Mouse (Mus musculus) kidney, embryonic 15.5 days (tissue): Measurements from ENCODE around the gene Stk38l. TPM values are rescaled to one million over a fixed set of nuclear protein-coding genes. Genes with fewer than 3 reads are reported as not detected.
"Not testable (repeated sequence)": the region's sequence is repeated elsewhere in the genome, so short reads cannot be mapped to it uniquely, and the experiment has no call there.

Experiments
- ATAC-seq: fragments of 200-750 bp; cut with Nextera tagmentation; replicated peaks from 2 replicates; pipeline ENCODE4 v1.8.0; 2017; ENCODE audit warnings: moderate TSS enrichment; ENCODE audit not compliant: low FRiP score
- H3K27ac ChIP-seq: fragments of 300-500 bp; sonication (generic); 2 replicates; pipeline ENCODE4 v1.5.1; 2015; ENCODE audit warnings: mild to moderate bottlenecking, inconsistent platforms
- H3K27me3 ChIP-seq: fragments of 300-500 bp; sonication (generic); 2 replicates; pipeline ENCODE4 v1.6.1; 2015; ENCODE audit warnings: inconsistent platforms
- H3K36me3 ChIP-seq: fragments of 300-500 bp; sonication (generic); 2 replicates; pipeline ENCODE4 v1.6.1; 2015; ENCODE audit warnings: inconsistent platforms
- H3K4me1 ChIP-seq: fragments of 300-500 bp; sonication (generic); 2 replicates; pipeline ENCODE4 v1.6.1; 2015; ENCODE audit warnings: inconsistent platforms
- H3K4me2 ChIP-seq: fragments of 300-500 bp; sonication (generic); 2 replicates; pipeline ENCODE4 v1.6.1; 2015; ENCODE audit warnings: moderate library complexity, mild to moderate bottlenecking, inconsistent platforms
- H3K4me3 ChIP-seq: fragments of 300-500 bp; sonication (generic); replicated peaks from 2 replicates; pipeline ENCODE4 v1.5.1; 2015; ENCODE audit warnings: mild to moderate bottlenecking, inconsistent platforms
- H3K9ac ChIP-seq: fragments of 300-500 bp; sonication (generic); 2 replicates; pipeline ENCODE4 v1.6.1; 2015; ENCODE audit warnings: mild to moderate bottlenecking, inconsistent platforms
- H3K9me3 ChIP-seq: fragments of 300-500 bp; sonication (generic); replicated peaks from 2 replicates; pipeline ENCODE4 v1.6.1; 2016; ENCODE audit warnings: inconsistent platforms
- WGBS: fragments of 180-500 bp; shearing (Covaris S2); methylation state at CpG from one replicate; pipeline ENCODE4 v1.1.7; 2015; ENCODE audit warnings: mixed read lengths; 5-methylcytosine and 5-hydroxymethylcytosine counted together
- polyA plus RNA-seq: library from polyadenylated mRNA; unstranded; fragments of >200 nt; fragmentation: Nextera tagmentation; extraction: Ambion mirVana; gene quantifications from 2 replicates; pipeline ENCODE4 v1.2.1, GENCODE M21; 2015

Stk38l gene
- polyA plus RNA-seq, 1 experiment from 2014 or later, result 16.0 TPM

GRCm38 (mm10) chr6:146759027-146759426 is 34.2 kb downstream of the Stk38l start:
- no peak overlapping the region for H3K27ac ChIP-seq
- no peaks in the 10 kb centered on the region for H3K27me3 ChIP-seq
- no peaks in the 10 kb centered on the region for H3K9me3 ChIP-seq
- no peaks in the 10 kb centered on the region for H3K4me1 ChIP-seq
- peaks cover 4% of the 10 kb centered on the region; the same call in 1 of the 2 replicates for H3K36me3 ChIP-seq
- ATAC-seq, result no peak
- no peak overlapping the region for H3K4me3 ChIP-seq
- WGBS, result 92% methylated on average over 2 of the region's 2 CpGs
- no peak overlapping the region for H3K9ac ChIP-seq
- no peak overlapping the region for H3K4me2 ChIP-seq

GRCm38 (mm10) chr6:146760022-146760421 is 35.2 kb downstream of the Stk38l start:
- no peak for ATAC-seq
- Histone ChIP-seq H3K4me2 (no peak overlapping the region), H3K27me3 (no peaks in the 10 kb centered on the region), H3K36me3 (peaks cover 4% of the 10 kb centered on the region; the same call in 1 of the 2 replicates), H3K4me1 (no peaks in the 10 kb centered on the region), H3K9me3 (no peaks in the 10 kb centered on the region), H3K27ac (no peak overlapping the region), H3K9ac (no peak overlapping the region), H3K4me3 (no peak overlapping the region)
- WGBS, result 95% methylated on average over 2 of the region's 2 CpGs

- no peaks in the 10 kb centered on the region for H3K9me3 ChIP-seq
- no peak for ATAC-seq
- H3K4me3 ChIP-seq, result no peak overlapping the region
- peaks cover 4% of the 10 kb centered on the region; the same call in 1 of the 2 replicates for H3K36me3 ChIP-seq
- no peak overlapping the region for H3K27ac ChIP-seq
- WGBS, result 72% methylated on average over 4 of the region's 4 CpGs
- no peaks in the 10 kb centered on the region for H3K27me3 ChIP-seq
- no peak overlapping the region for H3K4me2 ChIP-seq
- no peak overlapping the region for H3K9ac ChIP-seq
- H3K4me1 ChIP-seq, result no peaks in the 10 kb centered on the region
These were observed 35.9 kb downstream of the Stk38l start for GRCm38 (mm10) chr6:146760736-146761135.

GRCm38 (mm10) chr6:146762264-146762898 is 37.6 kb downstream of the Stk38l start:
- no peak overlapping the region for H3K4me3 ChIP-seq
- no peak overlapping the region for H3K9ac ChIP-seq
- H3K27ac ChIP-seq, result no peak overlapping the region
- H3K36me3 ChIP-seq, result peaks cover 13% of the 10 kb centered on the region
- ATAC-seq, result no peak
- H3K27me3 ChIP-seq, result no peaks in the 10 kb centered on the region
- WGBS, result 65% methylated on average over 5 of the region's 5 CpGs
- H3K9me3 ChIP-seq, result no peaks in the 10 kb centered on the region
- H3K4me2 ChIP-seq, result no peak overlapping the region
- no peaks in the 10 kb centered on the region for H3K4me1 ChIP-seq

GRCm38 (mm10) chr6:146764593-146764992 is 39.8 kb downstream of the Stk38l start:
- Histone ChIP-seq H3K27ac (no peak overlapping the region), H3K9ac (no peak overlapping the region), H3K4me3 (no peak overlapping the region), H3K27me3 (no peaks in the 10 kb centered on the region), H3K4me2 (no peak overlapping the region), H3K4me1 (no peaks in the 10 kb centered on the region), H3K36me3 (peaks cover 31% of the 10 kb centered on the region), H3K9me3 (no peaks in the 10 kb centered on the region)
- no peak for ATAC-seq
- WGBS, result 22% methylated on average over 2 of the region's 2 CpGs

GRCm38 (mm10) chr6:146765270-146765669 is 40.5 kb downstream of the Stk38l start:
- H3K4me3 ChIP-seq, result no peak overlapping the region
- ATAC-seq, result no peak
- no peak overlapping the region for H3K9ac ChIP-seq
- H3K36me3 ChIP-seq, result peaks cover 34% of the 10 kb centered on the region
- H3K4me2 ChIP-seq, result no peak overlapping the region
- WGBS, result 81% methylated on average over 4 of the region's 4 CpGs
- H3K9me3 ChIP-seq, result no peaks in the 10 kb centered on the region
- H3K27me3 ChIP-seq, result no peaks in the 10 kb centered on the region
- H3K27ac ChIP-seq, result no peak overlapping the region
- H3K4me1 ChIP-seq, result no peaks in the 10 kb centered on the region

GRCm38 (mm10) chr6:146768813-146769404 is 44.1 kb downstream of the Stk38l start:
- 89% methylated on average over 10 of the region's 10 CpGs for WGBS

GRCm38 (mm10) chr6:146770005-146770745 is 45.4 kb downstream of the Stk38l start:
- Histone ChIP-seq H3K4me2 (no peak overlapping the region), H3K27me3 (no peaks in the 10 kb centered on the region), H3K9me3 (no peaks in the 10 kb centered on the region), H3K4me1 (no peaks in the 10 kb centered on the region), H3K36me3 (peaks cover 61% of the 10 kb centered on the region), H3K9ac (no peak overlapping the region), H3K4me3 (no peak overlapping the region), H3K27ac (no peak overlapping the region; the same call in 1 of the 2 replicates)
- no peak for ATAC-seq
- WGBS, result 63% methylated on average over 6 of the region's 6 CpGs

More at GRCm38 (mm10) chr6:146768813-146769404, 44.1 kb downstream of the Stk38l start:
- no peak for ATAC-seq
- H3K9ac ChIP-seq, result no peak overlapping the region
- no peak overlapping the region for H3K4me2 ChIP-seq
- H3K27me3 ChIP-seq, result no peaks in the 10 kb centered on the region
- no peaks in the 10 kb centered on the region for H3K4me1 ChIP-seq
- H3K4me3 ChIP-seq, result no peak overlapping the region
- H3K27ac ChIP-seq, result no peak overlapping the region
- H3K9me3 ChIP-seq, result no peaks in the 10 kb centered on the region
- H3K36me3 ChIP-seq, result peaks cover 51% of the 10 kb centered on the region

- H3K9me3 ChIP-seq, result no peaks in the 10 kb centered on the region
- no peak for ATAC-seq
- WGBS, result 91% methylated on average over 5 of the region's 5 CpGs
- no peaks in the 10 kb centered on the region for H3K4me1 ChIP-seq
- H3K4me2 ChIP-seq, result no peak overlapping the region
- H3K9ac ChIP-seq, result no peak overlapping the region
- H3K36me3 ChIP-seq, result peaks cover 63% of the 10 kb centered on the region
- H3K4me3 ChIP-seq, result no peak overlapping the region
- H3K27me3 ChIP-seq, result no peaks in the 10 kb centered on the region
- H3K27ac ChIP-seq, result no peak overlapping the region
These were observed 46.0 kb downstream of the Stk38l start for GRCm38 (mm10) chr6:146770808-146771207.

- 82% methylated on average over 8 of the region's 8 CpGs for WGBS
- H3K36me3 ChIP-seq, result peaks cover 36% of the 10 kb centered on the region; the same call in 1 of the 2 replicates
- not testable (repeated sequence) for H3K27ac ChIP-seq, ATAC-seq, H3K27me3 ChIP-seq, H3K4me3 ChIP-seq, H3K4me2 ChIP-seq, H3K9ac ChIP-seq, H3K9me3 ChIP-seq, H3K4me1 ChIP-seq
These were observed 51.1 kb downstream of the Stk38l start for GRCm38 (mm10) chr6:146775864-146776263.

- 43% methylated on average over 2 of the region's 2 CpGs for WGBS
- no peak for ATAC-seq
- Histone ChIP-seq H3K4me1 (no peaks in the 10 kb centered on the region), H3K9me3 (no peaks in the 10 kb centered on the region), H3K4me2 (no peak overlapping the region), H3K4me3 (no peak overlapping the region), H3K27ac (no peak overlapping the region), H3K36me3 (peaks cover 28% of the 10 kb centered on the region; the same call in 1 of the 2 replicates), H3K9ac (no peak overlapping the region), H3K27me3 (no peaks in the 10 kb centered on the region)
These were observed 52.0 kb downstream of the Stk38l start for GRCm38 (mm10) chr6:146776610-146777389.
